17 mouse cellular contexts compared by ENCODE assay signal in the genomic region with DNA sequence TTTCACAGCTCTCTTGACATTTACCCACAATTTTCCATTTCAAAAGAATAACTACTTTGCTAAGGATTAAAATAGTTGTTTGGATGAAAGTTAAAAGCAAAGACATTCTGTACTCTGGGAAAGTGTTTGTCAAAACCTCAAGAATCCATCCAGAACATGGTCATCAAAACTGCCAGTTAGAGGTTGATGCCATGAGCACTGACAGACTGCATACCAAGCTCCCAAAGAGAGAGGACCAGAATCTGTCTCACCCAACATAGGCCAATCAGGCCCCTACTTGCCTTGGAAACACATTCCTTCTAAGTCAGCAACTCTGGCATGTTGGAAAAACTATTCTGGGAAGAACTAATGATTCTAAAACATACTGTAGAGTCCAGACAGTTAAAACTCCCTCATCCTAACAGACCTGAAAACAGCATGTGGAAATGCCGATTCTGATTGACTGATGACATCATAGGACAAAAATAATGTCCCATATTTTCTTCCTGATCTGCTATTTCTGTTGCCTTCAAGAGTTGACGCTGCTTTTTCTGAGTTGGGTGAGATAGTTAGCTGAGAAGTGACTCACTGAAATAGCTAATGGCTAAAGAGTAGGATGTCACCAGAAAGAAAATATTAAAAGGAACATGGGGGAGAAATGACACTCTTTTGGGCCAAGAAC.
"Had no signal": no experiment of that assay in that cellular context is flagged by ENCODE, and none has a peak within 500 bp of the region (broad histone marks: within the 10 kb centered on the region; RNA-seq: fewer than 3 reads in every experiment).

No protein-coding gene starts in this region.

- DNase-seq: kidney, adult 18-20 months; kidney, postnatal 36 days; layer of hippocampus, adult 9-11 months; layer of hippocampus, postnatal 36 days; liver, embryonic 13.5 days; liver, postnatal 0 days; lung, postnatal 36 days; right cerebral cortex, postnatal 4 days; spleen, adult 18-20 months; thymus, adult 2 months; thymus, postnatal 36 days had no signal

- H3K4me2 ChIP-seq: kidney, embryonic 15.5 days; limb, embryonic 15.5 days; liver, embryonic 13.5 days; lung, embryonic 15.5 days; midbrain, embryonic 11.5 days; midbrain, embryonic 15.5 days; neural tube, embryonic 12.5 days had no signal

- H3K4me3 ChIP-seq: kidney, embryonic 15.5 days; limb, embryonic 15.5 days; liver, embryonic 13.5 days; lung, embryonic 15.5 days; midbrain, embryonic 15.5 days; neural tube, embryonic 12.5 days had no signal

- H3K9me3 ChIP-seq: kidney, embryonic 15.5 days; limb, embryonic 15.5 days; liver, embryonic 13.5 days; lung, embryonic 15.5 days; midbrain, embryonic 15.5 days; neural tube, embryonic 12.5 days had no signal

- H3K4me1 ChIP-seq: liver, embryonic 13.5 days; lung, embryonic 15.5 days; neural tube, embryonic 12.5 days had no signal

- H3K36me3 ChIP-seq: kidney, embryonic 15.5 days; limb, embryonic 15.5 days; liver, embryonic 13.5 days; lung, embryonic 15.5 days; midbrain, embryonic 15.5 days; neural tube, embryonic 12.5 days had no signal

- H3K27me3 ChIP-seq: kidney, embryonic 15.5 days; limb, embryonic 15.5 days; liver, embryonic 13.5 days; lung, embryonic 15.5 days; midbrain, embryonic 15.5 days; neural tube, embryonic 12.5 days had no signal

- H3K27ac ChIP-seq: kidney, embryonic 15.5 days; limb, embryonic 15.5 days; liver, embryonic 13.5 days; lung, embryonic 15.5 days; midbrain, embryonic 15.5 days; neural tube, embryonic 12.5 days had no signal

- H3K9ac ChIP-seq: kidney, embryonic 15.5 days; limb, embryonic 15.5 days; liver, embryonic 13.5 days; liver, postnatal 0 days; lung, embryonic 15.5 days; midbrain, embryonic 15.5 days; neural tube, embryonic 12.5 days had no signal

- ATAC-seq: liver, postnatal 0 days; midbrain, embryonic 15.5 days had no signal
